Mouse (Mus musculus): Measurements from ENCODE around the gene Kpna6. TPM values are rescaled to one million over a fixed set of nuclear protein-coding genes. Genes with fewer than 3 reads are reported as not detected.

Gene Kpna6
- polyA plus RNA-seq, 1 experiment from 2014 or later = 16.4 TPM

DNA sequence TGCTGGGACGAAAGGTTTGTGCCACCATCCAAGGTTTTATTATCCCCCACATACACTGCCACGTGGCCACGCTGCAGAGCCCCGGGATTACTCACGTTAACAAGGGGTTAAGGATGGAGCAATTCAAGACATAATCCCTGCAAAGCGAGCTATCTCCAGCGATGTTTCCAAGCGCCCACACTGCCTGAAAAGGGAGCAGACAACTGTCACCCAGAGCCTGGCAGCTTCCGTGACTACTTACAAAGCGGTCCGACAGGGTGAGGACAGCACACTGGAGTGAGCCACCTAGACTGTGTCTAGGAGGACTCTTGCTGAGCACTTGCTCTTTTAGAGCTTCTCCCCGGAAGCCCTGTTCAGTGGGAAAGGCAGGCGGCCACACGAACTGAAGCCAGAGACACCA lies 17.8 kb downstream of the Kpna6 start:
- H3K4me2 ChIP-seq (ENCODE audit: low read length) = no peak overlapping the region
- H3K27me3 ChIP-seq (replicated peaks; ENCODE audit: control insufficient read depth, insufficient read depth, low read length) = no peaks in the 10 kb centered on the region
- no peak overlapping the region for H3K27ac ChIP-seq (ENCODE audit: low read length)
- no peak overlapping the region for H3K4me3 ChIP-seq (replicated peaks; ENCODE audit: low read length)
- no peaks in the 10 kb centered on the region for H3K4me1 ChIP-seq (replicated peaks; ENCODE audit: control insufficient read depth, insufficient read depth, low read length)
- no peak overlapping the region for H3K9ac ChIP-seq (replicated peaks; ENCODE audit: low read depth, low read length)
- H3K9me3 ChIP-seq (ENCODE audit: control insufficient read depth, low read length) = no peaks in the 10 kb centered on the region
- peaks cover 54% of the 10 kb centered on the region for H3K36me3 ChIP-seq (ENCODE audit: control insufficient read depth, insufficient read depth)
- 89% methylated on average over 14 of the region's 14 CpGs for WGBS
- ATAC-seq = no peak

DNA sequence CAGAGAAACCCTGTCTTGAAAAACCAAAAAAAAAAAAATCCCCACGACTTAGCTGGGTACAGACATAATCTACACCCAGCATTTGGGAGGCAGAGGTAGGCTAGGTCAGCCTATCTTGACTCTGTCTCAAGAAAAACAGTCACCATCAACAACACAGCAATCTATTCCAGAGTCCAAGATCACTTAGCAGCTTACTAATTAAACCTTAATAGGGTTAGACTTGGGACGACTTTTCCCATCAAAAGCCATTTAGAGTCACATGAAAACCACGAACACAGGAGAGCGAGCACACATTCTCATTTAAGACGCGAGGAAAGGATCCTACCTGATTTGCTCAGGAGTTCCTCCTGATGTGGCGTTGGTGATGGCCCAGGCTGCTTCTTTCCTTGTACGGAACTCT lies 22.2 kb downstream of the Kpna6 start:
- Histone ChIP-seq H3K4me1 (replicated peaks; ENCODE audit: control insufficient read depth, insufficient read depth, low read length) (no peaks in the 10 kb centered on the region), H3K4me3 (replicated peaks; ENCODE audit: low read length) (no peak overlapping the region), H3K4me2 (ENCODE audit: low read length) (no peak overlapping the region), H3K27ac (ENCODE audit: low read length) (no peak overlapping the region), H3K27me3 (replicated peaks; ENCODE audit: control insufficient read depth, insufficient read depth, low read length) (no peaks in the 10 kb centered on the region), H3K9ac (replicated peaks; ENCODE audit: low read depth, low read length) (no peak overlapping the region), H3K36me3 (ENCODE audit: control insufficient read depth, insufficient read depth) (peaks cover 49% of the 10 kb centered on the region), H3K9me3 (ENCODE audit: control insufficient read depth, low read length) (no peaks in the 10 kb centered on the region)
- WGBS = 96% methylated on average over 8 of the region's 8 CpGs
- ATAC-seq = no peak

DNA sequence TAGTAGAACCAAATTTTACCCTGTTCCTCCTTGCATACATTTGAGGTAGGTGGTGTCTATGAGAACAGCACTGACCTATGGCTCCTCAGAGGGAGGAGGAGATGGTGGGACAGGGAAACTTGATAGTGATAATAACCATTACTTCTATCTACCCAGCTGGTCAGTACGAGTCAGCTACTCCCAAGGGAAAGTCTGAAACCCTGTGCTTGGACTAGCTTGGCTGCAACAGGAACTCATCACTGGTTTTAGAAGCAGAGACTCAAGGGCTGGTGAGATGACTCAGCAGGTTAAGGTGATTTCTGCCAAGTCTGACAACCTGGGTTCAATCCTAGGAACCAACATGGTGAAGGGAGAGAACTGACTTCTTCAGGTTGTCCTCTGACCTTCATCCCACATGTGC lies 23.9 kb downstream of the Kpna6 start:
- peaks cover 33% of the 10 kb centered on the region for H3K36me3 ChIP-seq (ENCODE audit: control insufficient read depth, insufficient read depth)
- H3K9me3 ChIP-seq (ENCODE audit: control insufficient read depth, low read length) = no peaks in the 10 kb centered on the region
- H3K9ac ChIP-seq (replicated peaks; ENCODE audit: low read depth, low read length) = no peak overlapping the region
- no peaks in the 10 kb centered on the region for H3K4me1 ChIP-seq (replicated peaks; ENCODE audit: control insufficient read depth, insufficient read depth, low read length)
- no peak overlapping the region for H3K4me3 ChIP-seq (replicated peaks; ENCODE audit: low read length)
- no peak for ATAC-seq
- H3K27ac ChIP-seq (ENCODE audit: low read length) = no peak overlapping the region
- H3K4me2 ChIP-seq (ENCODE audit: low read length) = no peak overlapping the region
- no peaks in the 10 kb centered on the region for H3K27me3 ChIP-seq (replicated peaks; ENCODE audit: control insufficient read depth, insufficient read depth, low read length)
- WGBS = 96% methylated on average over 1 of the region's 1 CpGs

DNA sequence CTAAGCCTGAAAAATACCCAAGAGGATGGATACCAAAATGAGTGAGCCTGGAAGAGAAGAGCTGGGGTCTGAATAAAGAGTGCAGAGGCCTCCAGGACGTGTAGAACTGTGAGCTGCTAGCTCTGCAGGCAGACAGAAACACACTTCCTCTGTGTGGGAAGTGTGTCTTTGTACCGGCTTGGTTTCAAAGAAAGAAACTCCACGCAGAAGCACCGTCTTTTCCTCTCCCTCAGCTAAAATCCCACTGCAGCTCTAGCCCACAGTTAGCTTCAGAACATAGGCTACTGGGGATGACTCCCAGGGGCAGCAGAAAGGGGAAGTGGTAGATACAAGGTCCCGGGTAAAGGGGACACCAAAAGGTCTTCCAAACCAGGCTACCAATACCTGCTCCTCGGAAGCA lies 27.4 kb downstream of the Kpna6 start:
- no peak for ATAC-seq
- H3K27ac ChIP-seq (ENCODE audit: low read length) = no peak overlapping the region
- 85% methylated on average over 6 of the region's 6 CpGs for WGBS
- no peak overlapping the region for H3K9ac ChIP-seq (replicated peaks; ENCODE audit: low read depth, low read length)
- peaks cover 15% of the 10 kb centered on the region for H3K36me3 ChIP-seq (ENCODE audit: control insufficient read depth, insufficient read depth)
- H3K9me3 ChIP-seq (ENCODE audit: control insufficient read depth, low read length) = no peaks in the 10 kb centered on the region
- no peaks in the 10 kb centered on the region for H3K27me3 ChIP-seq (replicated peaks; ENCODE audit: control insufficient read depth, insufficient read depth, low read length)
- no peak overlapping the region for H3K4me3 ChIP-seq (replicated peaks; ENCODE audit: low read length)
- peaks cover 6% of the 10 kb centered on the region for H3K4me1 ChIP-seq (replicated peaks; ENCODE audit: control insufficient read depth, insufficient read depth, low read length)
- no peak overlapping the region for H3K4me2 ChIP-seq (ENCODE audit: low read length)

DNA sequence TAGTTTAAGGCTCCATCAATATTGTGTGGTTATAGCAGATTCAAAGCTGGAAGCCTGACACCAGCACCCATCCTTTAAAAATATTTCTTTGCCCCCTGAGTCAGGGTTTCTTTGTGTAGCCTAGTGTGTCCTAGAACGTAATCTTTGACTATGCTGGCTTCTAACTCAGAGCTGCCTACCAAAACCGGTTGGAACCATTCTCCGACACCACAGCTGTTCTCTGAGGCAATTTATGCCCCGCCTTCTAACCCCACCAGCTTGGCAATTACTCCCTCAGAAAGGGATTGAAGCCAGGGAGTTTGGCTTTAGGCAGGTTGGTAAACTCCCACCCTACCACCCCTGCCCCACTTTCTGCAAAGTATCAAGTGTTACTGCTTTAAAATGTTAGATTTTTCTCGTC lies 30.8 kb downstream of the Kpna6 start:
- Histone ChIP-seq H3K4me1 (replicated peaks; ENCODE audit: control insufficient read depth, insufficient read depth, low read length) (peaks cover 30% of the 10 kb centered on the region), H3K27me3 (replicated peaks; ENCODE audit: control insufficient read depth, insufficient read depth, low read length) (no peaks in the 10 kb centered on the region), H3K4me2 (ENCODE audit: low read length) (peak overlapping the region; percentile 27), H3K36me3 (ENCODE audit: control insufficient read depth, insufficient read depth) (peaks cover 11% of the 10 kb centered on the region; the same call in 1 of the 2 replicates), H3K27ac (ENCODE audit: low read length) (no peak overlapping the region), H3K4me3 (replicated peaks; ENCODE audit: low read length) (no peak overlapping the region; the same call in 1 of the 2 replicates), H3K9ac (replicated peaks; ENCODE audit: low read depth, low read length) (no peak overlapping the region), H3K9me3 (ENCODE audit: control insufficient read depth, low read length) (no peaks in the 10 kb centered on the region)
- no peak for ATAC-seq
- WGBS = 36% methylated on average over 5 of the region's 5 CpGs

DNA sequence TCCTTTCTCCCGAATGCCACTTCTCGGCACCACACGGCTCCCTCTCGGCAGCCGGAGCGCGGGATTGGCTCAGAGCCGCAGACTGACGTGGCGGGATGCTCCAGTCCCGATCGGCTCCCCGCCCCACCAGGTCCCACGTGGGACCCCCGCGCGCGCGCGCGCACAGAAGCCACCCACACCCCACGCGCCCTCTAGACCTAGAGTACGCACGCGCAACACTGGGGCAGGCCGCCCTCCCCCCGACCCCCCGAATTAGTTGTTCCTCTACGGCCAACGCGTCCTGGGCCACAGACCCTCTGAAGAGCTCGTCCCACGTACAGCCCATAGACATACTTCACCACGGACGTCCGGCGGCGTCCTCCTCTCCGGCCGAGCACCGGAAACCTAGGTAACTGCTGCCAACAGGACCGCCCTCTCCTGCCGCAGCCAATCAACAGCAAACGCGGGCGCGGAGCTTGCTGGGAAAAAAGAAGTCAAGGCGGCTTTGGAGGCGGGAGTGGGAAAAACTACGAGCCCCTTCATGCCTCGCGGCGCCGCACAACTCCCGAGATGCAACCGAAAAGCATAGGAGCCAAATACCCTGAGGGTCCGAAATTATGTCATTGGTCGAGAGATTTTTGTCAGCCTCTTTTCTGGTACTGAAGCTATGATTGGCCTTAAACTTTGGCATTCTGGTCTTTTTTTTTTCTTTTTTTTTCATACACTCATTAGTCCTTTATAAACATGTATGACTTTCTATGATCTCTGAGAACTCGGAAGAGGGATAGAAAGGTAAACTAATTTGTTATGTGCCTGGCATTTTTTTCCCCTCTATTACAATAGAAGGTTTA lies 31.7 kb downstream of the Kpna6 start, which contains the start of gene Txlna:
TSS of gene Txlna (minus strand) at position 428 of the 830 bp plus-strand sequence.
- Histone ChIP-seq H3K4me2 (ENCODE audit: low read length) (peak within 1 kb of the TSS; percentile 81), H3K4me1 (replicated peaks; ENCODE audit: control insufficient read depth, insufficient read depth, low read length) (peaks cover 30% of the 10 kb centered on the region)
- WGBS = under 1% methylated on average over 55 of the region's 60 CpGs

DNA sequence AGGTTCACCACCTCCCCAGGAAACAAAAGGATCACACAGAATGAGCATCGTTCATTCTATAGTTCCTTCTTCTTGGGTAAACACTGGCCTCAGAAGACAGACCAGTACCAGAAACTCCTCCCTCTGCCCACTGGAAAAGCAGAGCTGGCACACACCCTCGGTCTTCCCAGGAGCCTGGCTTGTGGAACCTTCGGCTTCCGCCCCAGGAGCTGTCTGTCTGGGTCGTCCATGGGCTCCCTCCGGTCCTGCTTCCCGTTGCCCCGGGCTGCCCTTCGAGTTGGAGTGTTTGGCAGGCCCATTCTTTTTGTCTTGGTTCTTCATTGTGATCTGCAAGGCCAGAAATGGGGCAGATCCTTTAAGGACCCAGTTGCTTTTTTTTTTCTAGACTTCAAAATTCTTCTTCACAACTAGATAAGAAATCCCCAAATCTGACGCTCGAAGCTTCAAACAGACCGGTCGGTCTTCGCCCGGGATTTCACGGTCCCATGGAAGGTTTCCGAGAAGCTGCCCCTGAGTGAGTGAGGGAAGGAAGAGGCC lies 32.4 kb downstream of the Kpna6 start:
- H3K36me3 ChIP-seq (ENCODE audit: control insufficient read depth, insufficient read depth) = peaks cover 18% of the 10 kb centered on the region; the same call in 1 of the 2 replicates
- H3K4me3 ChIP-seq (replicated peaks; ENCODE audit: low read length) = peak overlapping the region; percentile 67
- peak overlapping the region; percentile 81 for H3K4me2 ChIP-seq (ENCODE audit: low read length)
- H3K27me3 ChIP-seq (replicated peaks; ENCODE audit: control insufficient read depth, insufficient read depth, low read length) = no peaks in the 10 kb centered on the region
- 2% methylated on average over 17 of the region's 17 CpGs for WGBS
- H3K4me1 ChIP-seq (replicated peaks; ENCODE audit: control insufficient read depth, insufficient read depth, low read length) = peaks cover 30% of the 10 kb centered on the region
- 0 out of 2 replicates have a peak, but pooled peaks have one; percentile 4 for ATAC-seq
- H3K9ac ChIP-seq (replicated peaks; ENCODE audit: low read depth, low read length) = peak overlapping the region; percentile 71
- H3K27ac ChIP-seq (ENCODE audit: low read length) = peak overlapping the region; percentile 86
- no peaks in the 10 kb centered on the region for H3K9me3 ChIP-seq (ENCODE audit: control insufficient read depth, low read length)

More for the DNA sequence above, 31.7 kb downstream of the Kpna6 start, which contains the start of gene Txlna:
- Histone ChIP-seq H3K9me3 (ENCODE audit: control insufficient read depth, low read length) (no peaks in the 10 kb centered on the region), H3K9ac (replicated peaks; ENCODE audit: low read depth, low read length) (peak within 1 kb of the TSS; percentile 71), H3K36me3 (ENCODE audit: control insufficient read depth, insufficient read depth) (peaks cover 14% of the 10 kb centered on the region; the same call in 1 of the 2 replicates), H3K4me3 (replicated peaks; ENCODE audit: low read length) (peak within 1 kb of the TSS; percentile 67), H3K27ac (ENCODE audit: low read length) (peak within 1 kb of the TSS; percentile 94), H3K27me3 (replicated peaks; ENCODE audit: control insufficient read depth, insufficient read depth, low read length) (no peaks in the 10 kb centered on the region)
- ATAC-seq = peak; percentile 96

DNA sequence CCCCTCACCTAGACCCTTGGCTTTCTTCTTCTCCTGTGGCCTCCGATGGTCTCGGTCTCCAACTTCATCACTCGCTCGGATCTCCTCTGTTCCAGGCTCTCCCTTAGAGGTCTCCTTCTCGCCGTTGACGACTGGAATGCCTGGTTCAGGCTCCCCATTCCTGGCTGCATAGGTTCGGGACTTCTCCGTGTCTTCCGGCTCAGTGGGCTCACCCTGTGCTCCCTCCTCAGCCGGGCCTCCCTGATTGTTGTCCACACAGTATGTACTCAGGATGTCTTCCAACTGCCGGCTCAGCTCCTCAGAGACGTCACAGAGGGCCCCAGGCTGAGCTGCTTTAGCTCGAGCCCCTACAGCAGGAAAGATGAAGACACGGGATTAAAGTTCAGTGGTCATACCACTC lies 33.3 kb downstream of the Kpna6 start:
- ATAC-seq = no peak
- peaks cover 26% of the 10 kb centered on the region for H3K36me3 ChIP-seq (ENCODE audit: control insufficient read depth, insufficient read depth)
- peak overlapping the region; percentile 81 for H3K4me2 ChIP-seq (ENCODE audit: low read length)
- H3K27me3 ChIP-seq (replicated peaks; ENCODE audit: control insufficient read depth, insufficient read depth, low read length) = no peaks in the 10 kb centered on the region
- H3K9ac ChIP-seq (replicated peaks; ENCODE audit: low read depth, low read length) = peak overlapping the region; percentile 71; the same call in 1 of the 2 replicates
- no peak overlapping the region for H3K27ac ChIP-seq (ENCODE audit: low read length)
- H3K4me1 ChIP-seq (replicated peaks; ENCODE audit: control insufficient read depth, insufficient read depth, low read length) = peaks cover 30% of the 10 kb centered on the region
- peak overlapping the region; percentile 67 for H3K4me3 ChIP-seq (replicated peaks; ENCODE audit: low read length)
- 85% methylated on average over 15 of the region's 15 CpGs for WGBS
- H3K9me3 ChIP-seq (ENCODE audit: control insufficient read depth, low read length) = no peaks in the 10 kb centered on the region

DNA sequence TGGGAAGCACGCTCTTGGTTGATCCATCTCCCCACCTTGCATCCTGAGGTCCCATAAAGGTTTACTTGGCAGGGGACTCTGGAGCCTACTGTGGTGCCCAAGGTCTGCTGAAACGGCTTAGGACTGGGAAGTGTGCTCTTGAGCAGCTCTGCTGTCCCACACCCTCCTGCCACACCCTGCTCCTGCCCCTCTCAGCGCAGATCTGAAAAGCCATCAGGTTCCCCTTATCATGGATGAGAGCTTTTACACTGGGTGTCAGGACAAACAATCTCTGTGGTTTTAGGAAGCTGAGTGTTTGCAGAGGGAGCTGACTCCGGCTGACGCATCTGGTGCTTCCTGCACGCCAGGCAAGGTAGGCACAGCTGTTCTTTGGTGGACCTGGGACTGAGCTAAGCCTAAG lies 38.7 kb downstream of the Kpna6 start:
- H3K36me3 ChIP-seq (ENCODE audit: control insufficient read depth, insufficient read depth) = peaks cover 74% of the 10 kb centered on the region
- ATAC-seq = no peak
- no peak overlapping the region for H3K4me3 ChIP-seq (replicated peaks; ENCODE audit: low read length)
- 98% methylated on average over 6 of the region's 6 CpGs for WGBS
- no peak overlapping the region for H3K9ac ChIP-seq (replicated peaks; ENCODE audit: low read depth, low read length)
- no peak overlapping the region for H3K27ac ChIP-seq (ENCODE audit: low read length)
- no peak overlapping the region for H3K4me2 ChIP-seq (ENCODE audit: low read length)
- H3K27me3 ChIP-seq (replicated peaks; ENCODE audit: control insufficient read depth, insufficient read depth, low read length) = no peaks in the 10 kb centered on the region
- H3K9me3 ChIP-seq (ENCODE audit: control insufficient read depth, low read length) = no peaks in the 10 kb centered on the region
- peaks cover 20% of the 10 kb centered on the region for H3K4me1 ChIP-seq (replicated peaks; ENCODE audit: control insufficient read depth, insufficient read depth, low read length)

Data from forebrain, embryonic 16.5 days (tissue).